Mouse (Mus musculus): ENCODE measurements at regions not wholly inside any gene's neighbourhood (a gene's known extent, or its start where the extent isn't known, plus 50 kb on each side); places are given as distances from the start of the nearest gene placed in this dataset.
"Not testable (repeated sequence)": the region's sequence is repeated elsewhere in the genome, so short reads cannot be mapped to it uniquely, and the experiment has no call there.

- ATAC-seq (replicated peaks): no peak
- no peak overlapping the region for H3K9ac ChIP-seq
- H3K36me3 ChIP-seq (replicated peaks): no peaks in the 10 kb centered on the region
- whole genome bisulfite sequencing: 86% methylated on average over 4 of the region's 4 CpGs
- no peak overlapping the region for H3K4me2 ChIP-seq
- H3K9me3 ChIP-seq: no peaks in the 10 kb centered on the region
- no peaks in the 10 kb centered on the region for H3K27me3 ChIP-seq (replicated peaks)
- no peak overlapping the region for H3K4me3 ChIP-seq
- no peaks in the 10 kb centered on the region for H3K4me1 ChIP-seq
- H3K27ac ChIP-seq: no peak overlapping the region
These were observed 151.0 kb upstream of the 2610301B20Rik start for GRCm38 (mm10) chr4:10723341-10723740.

- H3K27ac ChIP-seq: no peak overlapping the region
- no peak overlapping the region for H3K4me2 ChIP-seq
- H3K9ac ChIP-seq: no peak overlapping the region
- no peaks in the 10 kb centered on the region for H3K9me3 ChIP-seq
- WGBS: 85% methylated on average over 3 of the region's 3 CpGs
- no peaks in the 10 kb centered on the region for H3K36me3 ChIP-seq (replicated peaks)
- H3K4me3 ChIP-seq: no peak overlapping the region
- H3K27me3 ChIP-seq (replicated peaks): no peaks in the 10 kb centered on the region
- no peaks in the 10 kb centered on the region for H3K4me1 ChIP-seq
- no peak for ATAC-seq (replicated peaks)
These were observed 146.4 kb upstream of the 2610301B20Rik start for GRCm38 (mm10) chr4:10727894-10728293.

GRCm38 (mm10) chr4:10745207-10745606, 129.1 kb upstream of the 2610301B20Rik start:
- Histone ChIP-seq H3K9ac (no peak overlapping the region), H3K4me2 (no peak overlapping the region), H3K27me3 (replicated peaks) (no peaks in the 10 kb centered on the region), H3K4me1 (peaks cover 3% of the 10 kb centered on the region; the same call in 1 of the 2 replicates), H3K4me3 (no peak overlapping the region), H3K27ac (no peak overlapping the region), H3K36me3 (replicated peaks) (no peaks in the 10 kb centered on the region), H3K9me3 (no peaks in the 10 kb centered on the region)
- 93% methylated on average over 3 of the region's 3 CpGs for WGBS
- ATAC-seq (replicated peaks): no peak

GRCm38 (mm10) chr4:10748816-10749215, 125.5 kb upstream of the 2610301B20Rik start:
- 92% methylated on average over 8 of the region's 8 CpGs for WGBS
- Histone ChIP-seq H3K9me3 (no peaks in the 10 kb centered on the region), H3K36me3 (replicated peaks) (no peaks in the 10 kb centered on the region), H3K4me3 (no peak overlapping the region), H3K9ac (no peak overlapping the region), H3K4me2 (no peak overlapping the region), H3K27ac (no peak overlapping the region), H3K4me1 (peaks cover 4% of the 10 kb centered on the region; the same call in 1 of the 2 replicates), H3K27me3 (replicated peaks) (no peaks in the 10 kb centered on the region)
- ATAC-seq (replicated peaks): no peak

GRCm38 (mm10) chr4:10750377-10751062, 123.8 kb upstream of the 2610301B20Rik start:
- H3K9me3 ChIP-seq: not testable (repeated sequence)
- WGBS: 52% methylated on average over 6 of the region's 6 CpGs
- ATAC-seq (replicated peaks): peak; percentile 84

GRCm38 (mm10) chr4:10753176-10753575, 121.1 kb upstream of the 2610301B20Rik start:
- Histone ChIP-seq H3K9me3 (no peaks in the 10 kb centered on the region), H3K4me1 (peaks cover 4% of the 10 kb centered on the region; the same call in 1 of the 2 replicates), H3K9ac (no peak overlapping the region), H3K27ac (no peak overlapping the region), H3K36me3 (replicated peaks) (no peaks in the 10 kb centered on the region), H3K27me3 (replicated peaks) (no peaks in the 10 kb centered on the region), H3K4me3 (no peak overlapping the region), H3K4me2 (no peak overlapping the region)
- WGBS: 87% methylated on average over 5 of the region's 5 CpGs
- ATAC-seq (replicated peaks): no peak

More at GRCm38 (mm10) chr4:10750377-10751062, 123.8 kb upstream of the 2610301B20Rik start:
- H3K9ac ChIP-seq; H3K36me3 ChIP-seq (replicated peaks); H3K4me2 ChIP-seq; H3K4me1 ChIP-seq; H3K4me3 ChIP-seq; H3K27ac ChIP-seq; H3K27me3 ChIP-seq (replicated peaks): not testable (repeated sequence)

- Histone ChIP-seq H3K4me1 (no peaks in the 10 kb centered on the region), H3K36me3 (replicated peaks) (no peaks in the 10 kb centered on the region), H3K27me3 (replicated peaks) (no peaks in the 10 kb centered on the region), H3K9me3 (no peaks in the 10 kb centered on the region), H3K4me2 (no peak overlapping the region), H3K9ac (no peak overlapping the region), H3K27ac (no peak overlapping the region), H3K4me3 (no peak overlapping the region)
- ATAC-seq (replicated peaks): no peak
- WGBS: 94% methylated on average over 4 of the region's 4 CpGs
These were observed 114.8 kb upstream of the 2610301B20Rik start for GRCm38 (mm10) chr4:10759491-10759890.

GRCm38 (mm10) chr4:10767676-10768075, 106.6 kb upstream of the 2610301B20Rik start:
- Histone ChIP-seq H3K36me3 (replicated peaks) (no peaks in the 10 kb centered on the region), H3K9me3 (no peaks in the 10 kb centered on the region), H3K27me3 (replicated peaks) (no peaks in the 10 kb centered on the region), H3K9ac (no peak overlapping the region), H3K27ac (no peak overlapping the region), H3K4me3 (no peak overlapping the region), H3K4me1 (no peaks in the 10 kb centered on the region), H3K4me2 (no peak overlapping the region)
- WGBS: 75% methylated on average over 6 of the region's 6 CpGs
- ATAC-seq (replicated peaks): no peak

- H3K27me3 ChIP-seq (replicated peaks): no peaks in the 10 kb centered on the region
- H3K27ac ChIP-seq: no peak overlapping the region
- no peaks in the 10 kb centered on the region for H3K36me3 ChIP-seq (replicated peaks)
- WGBS: 93% methylated on average over 13 of the region's 13 CpGs
- H3K9ac ChIP-seq: no peak overlapping the region
- no peaks in the 10 kb centered on the region for H3K4me1 ChIP-seq
- ATAC-seq (replicated peaks): no peak
- H3K9me3 ChIP-seq: no peaks in the 10 kb centered on the region
- H3K4me2 ChIP-seq: no peak overlapping the region
- H3K4me3 ChIP-seq: no peak overlapping the region
These were observed 104.2 kb upstream of the 2610301B20Rik start for GRCm38 (mm10) chr4:10770026-10770643.

- H3K4me2 ChIP-seq: no peak overlapping the region
- no peaks in the 10 kb centered on the region for H3K36me3 ChIP-seq (replicated peaks)
- ATAC-seq (replicated peaks): no peak
- no peak overlapping the region for H3K4me3 ChIP-seq
- H3K27ac ChIP-seq: no peak overlapping the region
- 47% methylated on average over 3 of the region's 3 CpGs for WGBS
- no peaks in the 10 kb centered on the region for H3K9me3 ChIP-seq
- H3K27me3 ChIP-seq (replicated peaks): no peaks in the 10 kb centered on the region
- no peaks in the 10 kb centered on the region for H3K4me1 ChIP-seq
- H3K9ac ChIP-seq: no peak overlapping the region
These were observed 99.6 kb upstream of the 2610301B20Rik start for GRCm38 (mm10) chr4:10774557-10775215.

GRCm38 (mm10) chr4:10786701-10787100, 87.6 kb upstream of the 2610301B20Rik start:
- H3K4me1 ChIP-seq: no peaks in the 10 kb centered on the region
- 93% methylated on average over 2 of the region's 2 CpGs for WGBS
- H3K36me3 ChIP-seq (replicated peaks): no peaks in the 10 kb centered on the region
- H3K4me2 ChIP-seq: no peak overlapping the region
- H3K9ac ChIP-seq: no peak overlapping the region
- no peak overlapping the region for H3K27ac ChIP-seq
- ATAC-seq (replicated peaks): no peak
- H3K9me3 ChIP-seq: no peaks in the 10 kb centered on the region
- no peaks in the 10 kb centered on the region for H3K27me3 ChIP-seq (replicated peaks)
- H3K4me3 ChIP-seq: no peak overlapping the region

GRCm38 (mm10) chr4:10788306-10788705, 86.0 kb upstream of the 2610301B20Rik start:
- Histone ChIP-seq H3K27me3 (replicated peaks) (no peaks in the 10 kb centered on the region), H3K9ac (no peak overlapping the region), H3K36me3 (replicated peaks) (no peaks in the 10 kb centered on the region), H3K4me1 (no peaks in the 10 kb centered on the region), H3K4me3 (no peak overlapping the region), H3K27ac (no peak overlapping the region), H3K4me2 (no peak overlapping the region), H3K9me3 (no peaks in the 10 kb centered on the region)
- no peak for ATAC-seq (replicated peaks)

Measured in midbrain, embryonic 15.5 days (tissue).